Mouse (Mus musculus) forebrain, embryonic 13.5 days (tissue): Measurements from ENCODE around the gene Irf9. TPM values are rescaled to one million over a fixed set of nuclear protein-coding genes. Genes with fewer than 3 reads are reported as not detected.

Experiments
- ATAC-seq: fragments of 200-750 bp; cut with Nextera tagmentation; 2 replicates; pipeline ENCODE4 v1.8.0; 2017
- H3K27ac ChIP-seq: fragments of 300-500 bp; sonication (generic); 2 replicates; pipeline ENCODE4 v1.5.1; 2015; ENCODE audit warnings: inconsistent platforms, mild to moderate bottlenecking, moderate library complexity
- H3K27me3 ChIP-seq: fragments of 300-500 bp; sonication (generic); 2 replicates; pipeline ENCODE4 v1.6.1; 2015; ENCODE audit warnings: mild to moderate bottlenecking, inconsistent platforms
- H3K36me3 ChIP-seq: fragments of 300-500 bp; sonication (generic); 2 replicates; pipeline ENCODE4 v1.6.1; 2015; ENCODE audit warnings: mild to moderate bottlenecking, inconsistent platforms; ENCODE audit not compliant: poor library complexity, severe bottlenecking
- H3K4me1 ChIP-seq: fragments of 300-500 bp; sonication (generic); 2 replicates; pipeline ENCODE4 v1.6.1; 2015; ENCODE audit warnings: inconsistent platforms
- H3K4me2 ChIP-seq: fragments of 300-500 bp; sonication (generic); 2 replicates; pipeline ENCODE4 v1.6.1; 2015; ENCODE audit warnings: inconsistent platforms, mild to moderate bottlenecking, moderate library complexity
- H3K4me3 ChIP-seq: fragments of 300-500 bp; sonication (generic); 2 replicates; pipeline ENCODE4 v1.5.1; 2015; ENCODE audit warnings: mild to moderate bottlenecking, inconsistent platforms
- H3K9ac ChIP-seq: fragments of 300-500 bp; sonication (generic); 2 replicates; pipeline ENCODE4 v1.6.1; 2015; ENCODE audit warnings: mild to moderate bottlenecking, inconsistent platforms
- H3K9me3 ChIP-seq: fragments of 300-500 bp; sonication (generic); replicated peaks from 2 replicates; pipeline ENCODE4 v1.6.1; 2016; ENCODE audit warnings: inconsistent platforms
- WGBS: fragments of 180-500 bp; shearing (Covaris S2); methylation state at CpG from one replicate; pipeline ENCODE4 v1.1.7; 2015; 5-methylcytosine and 5-hydroxymethylcytosine counted together
- polyA plus RNA-seq: library from polyadenylated mRNA; unstranded; fragments of >200 nt; fragmentation: Nextera tagmentation; extraction: Ambion mirVana; gene quantifications from 2 replicates; pipeline ENCODE4 v1.2.1, GENCODE M21; 2015

Irf9 gene
- polyA plus RNA-seq, 1 experiment from 2014 or later = 7.2 TPM

- no peaks in the 10 kb centered on the region for H3K9me3 ChIP-seq
Observed at GRCm38 (mm10) chr14:55628077-55628827, 24.9 kb downstream of the Irf9 start.

GRCm38 (mm10) chr14:55629312-55629711, 25.9 kb downstream of the Irf9 start:
- WGBS = 51% methylated on average over 5 of the region's 5 CpGs

More at GRCm38 (mm10) chr14:55628077-55628827, 24.9 kb downstream of the Irf9 start:
- Histone ChIP-seq H3K36me3 (peaks cover 99% of the 10 kb centered on the region), H3K4me3 (no peak overlapping the region), H3K27me3 (no peaks in the 10 kb centered on the region), H3K4me1 (no peaks in the 10 kb centered on the region), H3K27ac (no peak overlapping the region), H3K9ac (no peak overlapping the region), H3K4me2 (no peak overlapping the region)
- ATAC-seq = no peak
- WGBS = 92% methylated on average over 27 of the region's 27 CpGs

GRCm38 (mm10) chr14:55634874-55635522, 31.6 kb downstream of the Irf9 start:
- Histone ChIP-seq H3K9ac (peak overlapping the region; percentile 83), H3K4me2 (peak overlapping the region; percentile 93), H3K27me3 (no peaks in the 10 kb centered on the region), H3K4me1 (peaks cover 14% of the 10 kb centered on the region), H3K36me3 (peaks cover 81% of the 10 kb centered on the region), H3K27ac (peak overlapping the region; percentile 82), H3K4me3 (peak overlapping the region; percentile 63), H3K9me3 (no peaks in the 10 kb centered on the region)
- 4% methylated on average over 23 of the region's 23 CpGs for WGBS
- ATAC-seq = no peak; the same call in none of the 2 replicates

More at GRCm38 (mm10) chr14:55629312-55629711, 25.9 kb downstream of the Irf9 start:
- no peaks in the 10 kb centered on the region for H3K4me1 ChIP-seq
- no peak overlapping the region for H3K4me3 ChIP-seq
- no peaks in the 10 kb centered on the region for H3K27me3 ChIP-seq
- no peak overlapping the region for H3K9ac ChIP-seq
- no peak overlapping the region for H3K4me2 ChIP-seq
- peaks cover 99% of the 10 kb centered on the region for H3K36me3 ChIP-seq
- no peak for ATAC-seq
- H3K27ac ChIP-seq = no peak overlapping the region
- no peaks in the 10 kb centered on the region for H3K9me3 ChIP-seq

- Histone ChIP-seq H3K4me1 (peaks cover 14% of the 10 kb centered on the region), H3K9ac (peak within 1 kb of the TSS; percentile 83), H3K9me3 (no peaks in the 10 kb centered on the region), H3K27ac (peak within 1 kb of the TSS; percentile 82), H3K36me3 (peaks cover 81% of the 10 kb centered on the region), H3K27me3 (no peaks in the 10 kb centered on the region), H3K4me3 (peak within 1 kb of the TSS; percentile 63), H3K4me2 (peak within 1 kb of the TSS; percentile 93)
- peak; percentile 94 for ATAC-seq
- 2% methylated on average over 33 of the region's 33 CpGs for WGBS
Observed at GRCm38 (mm10) chr14:55635523-55636007, 32.2 kb downstream of the Irf9 start, which contains the start of gene Ipo4. Gene Ipo4, minus strand, starts transcription at chr14:55635957.

- H3K9ac ChIP-seq = 0 out of 2 replicates have a peak within 1 kb of the TSS, but pooled peaks have one; percentile 0
- no peaks in the 10 kb centered on the region for H3K9me3 ChIP-seq
- no peak within 1 kb of the TSS for H3K4me2 ChIP-seq
- ATAC-seq = no peak
- no peak within 1 kb of the TSS for H3K4me3 ChIP-seq
- peaks cover 69% of the 10 kb centered on the region for H3K36me3 ChIP-seq
- peaks cover 25% of the 10 kb centered on the region for H3K4me1 ChIP-seq
- H3K27me3 ChIP-seq = no peaks in the 10 kb centered on the region
- WGBS = 96% methylated on average over 9 of the region's 9 CpGs
- H3K27ac ChIP-seq = no peak within 1 kb of the TSS
Observed at GRCm38 (mm10) chr14:55637795-55638194, 34.4 kb downstream of the Irf9 start, which contains the start of gene Gm49378. Gene Gm49378, minus strand, starts transcription at chr14:55637895.

GRCm38 (mm10) chr14:55640816-55641215, 37.4 kb downstream of the Irf9 start:
- H3K9me3 ChIP-seq = no peaks in the 10 kb centered on the region
- 96% methylated on average over 14 of the region's 14 CpGs for WGBS

GRCm38 (mm10) chr14:55641291-55641690, 37.9 kb downstream of the Irf9 start:
- no peak overlapping the region for H3K4me2 ChIP-seq
- no peaks in the 10 kb centered on the region for H3K9me3 ChIP-seq
- no peaks in the 10 kb centered on the region for H3K27me3 ChIP-seq
- H3K27ac ChIP-seq = no peak overlapping the region
- H3K9ac ChIP-seq = no peak overlapping the region
- ATAC-seq = no peak
- H3K4me1 ChIP-seq = peaks cover 31% of the 10 kb centered on the region
- no peak overlapping the region for H3K4me3 ChIP-seq
- WGBS = 98% methylated on average over 13 of the region's 13 CpGs
- peaks cover 57% of the 10 kb centered on the region for H3K36me3 ChIP-seq

More at GRCm38 (mm10) chr14:55640816-55641215, 37.4 kb downstream of the Irf9 start:
- Histone ChIP-seq H3K4me1 (peaks cover 35% of the 10 kb centered on the region), H3K36me3 (peaks cover 55% of the 10 kb centered on the region), H3K4me3 (no peak overlapping the region), H3K4me2 (no peak overlapping the region), H3K9ac (no peak overlapping the region), H3K27ac (no peak overlapping the region), H3K27me3 (no peaks in the 10 kb centered on the region)
- no peak for ATAC-seq

GRCm38 (mm10) chr14:55642679-55643059, 39.3 kb downstream of the Irf9 start:
- Histone ChIP-seq H3K36me3 (peaks cover 53% of the 10 kb centered on the region), H3K9me3 (no peaks in the 10 kb centered on the region), H3K27ac (peak overlapping the region; percentile 95), H3K9ac (peak overlapping the region; percentile 90), H3K27me3 (no peaks in the 10 kb centered on the region), H3K4me1 (peaks cover 29% of the 10 kb centered on the region), H3K4me2 (peak overlapping the region; percentile 92), H3K4me3 (peak overlapping the region; percentile 97)
- ATAC-seq = peak; percentile 55
- 26% methylated on average over 8 of the region's 8 CpGs for WGBS

GRCm38 (mm10) chr14:55643060-55643907, 39.9 kb downstream of the Irf9 start, which contains the start of gene Tm9sf1:
Gene Tm9sf1, minus strand, starts transcription at chr14:55643806.
- H3K27me3 ChIP-seq = no peaks in the 10 kb centered on the region
- peak within 1 kb of the TSS; percentile 97 for H3K4me3 ChIP-seq
- H3K9me3 ChIP-seq = no peaks in the 10 kb centered on the region
- peaks cover 29% of the 10 kb centered on the region for H3K4me1 ChIP-seq
- peaks cover 46% of the 10 kb centered on the region for H3K36me3 ChIP-seq
- H3K4me2 ChIP-seq = peak within 1 kb of the TSS; percentile 92
- peak; percentile 92 for ATAC-seq
- under 1% methylated on average over 86 of the region's 89 CpGs for WGBS
- H3K9ac ChIP-seq = peak within 1 kb of the TSS; percentile 90
- peak within 1 kb of the TSS; percentile 95 for H3K27ac ChIP-seq

- Histone ChIP-seq H3K4me3 (peak overlapping the region; percentile 97), H3K27me3 (no peaks in the 10 kb centered on the region), H3K36me3 (peaks cover 35% of the 10 kb centered on the region), H3K27ac (no peak overlapping the region; the same call in 1 of the 2 replicates), H3K4me1 (peaks cover 29% of the 10 kb centered on the region), H3K9ac (peak overlapping the region; percentile 90), H3K9me3 (no peaks in the 10 kb centered on the region), H3K4me2 (peak overlapping the region; percentile 92)
- no peak for ATAC-seq
- WGBS = 32% methylated on average over 17 of the region's 17 CpGs
Observed at GRCm38 (mm10) chr14:55644261-55644888, 41.0 kb downstream of the Irf9 start.

- 96% methylated on average over 2 of the region's 2 CpGs for whole genome bisulfite sequencing
- Histone ChIP-seq H3K9ac (no peak within 1 kb of the TSS), H3K27ac (no peak within 1 kb of the TSS), H3K27me3 (no peaks in the 10 kb centered on the region), H3K9me3 (no peaks in the 10 kb centered on the region), H3K4me1 (peaks cover 6% of the 10 kb centered on the region), H3K36me3 (peaks cover 14% of the 10 kb centered on the region; the same call in 1 of the 2 replicates), H3K4me2 (no peak within 1 kb of the TSS), H3K4me3 (no peak within 1 kb of the TSS)
- no peak for ATAC-seq
Observed at GRCm38 (mm10) chr14:55649884-55650283, 46.5 kb downstream of the Irf9 start, which contains the start of gene Tssk4. Gene Tssk4, plus strand, starts transcription at chr14:55650184.
